Mouse (Mus musculus): ENCODE data around the gene Jarid2. TPM values are rescaled to one million over a fixed set of nuclear protein-coding genes. Genes with fewer than 3 reads are reported as not detected.
"Not testable (repeated sequence)": the region's sequence is repeated elsewhere in the genome, so short reads cannot be mapped to it uniquely, and the experiment has no call there.

The Jarid2 gene
- polyA plus RNA-seq, 1 experiment: 21.0 TPM

GRCm38 (mm10) chr13:44715187-44715885, 13.9 kb upstream of the Jarid2 start:
- no peaks in the 10 kb centered on the region for H3K27me3 ChIP-seq (ENCODE audit: control insufficient read depth, insufficient read depth, low read length)
- no peak overlapping the region for H3K27ac ChIP-seq (ENCODE audit: control insufficient read depth, insufficient read depth, low read depth, low read length)
- H3K4me3 ChIP-seq (ENCODE audit: control insufficient read depth, low read depth, low read length): no peak overlapping the region; the same call in 1 of the 2 replicates
- no peaks in the 10 kb centered on the region for H3K36me3 ChIP-seq (ENCODE audit: control insufficient read depth, insufficient read depth, low read length)
- no peak for TF ChIP-seq POLR2A (IDR thresholded peaks at IDR 0.05; ENCODE audit: control insufficient read depth, low read depth, low read length)
- TF ChIP-seq CTCF (IDR thresholded peaks at IDR 0.05; ENCODE audit: control insufficient read depth, insufficient read depth, insufficient replicate concordance, low read depth, low read length): no peak
- H3K4me1 ChIP-seq (ENCODE audit: control insufficient read depth, insufficient read depth, low read length): peaks cover 3% of the 10 kb centered on the region

- H3K4me3 ChIP-seq (ENCODE audit: control insufficient read depth, low read depth, low read length): no peak overlapping the region
- H3K27me3 ChIP-seq (ENCODE audit: control insufficient read depth, insufficient read depth, low read length): no peaks in the 10 kb centered on the region
- no peak overlapping the region for H3K27ac ChIP-seq (ENCODE audit: control insufficient read depth, insufficient read depth, low read depth, low read length)
- no peaks in the 10 kb centered on the region for H3K36me3 ChIP-seq (ENCODE audit: control insufficient read depth, insufficient read depth, low read length)
- TF ChIP-seq POLR2A (IDR thresholded peaks at IDR 0.05; ENCODE audit: control insufficient read depth, low read depth, low read length) (no peak), CTCF (IDR thresholded peaks at IDR 0.05; ENCODE audit: control insufficient read depth, insufficient read depth, insufficient replicate concordance, low read depth, low read length) (no peak)
- H3K4me1 ChIP-seq (ENCODE audit: control insufficient read depth, insufficient read depth, low read length): peaks cover 3% of the 10 kb centered on the region
These were observed 11.4 kb upstream of the Jarid2 start for GRCm38 (mm10) chr13:44717838-44718237.

GRCm38 (mm10) chr13:44718465-44718864, 10.8 kb upstream of the Jarid2 start:
- H3K4me3 ChIP-seq (ENCODE audit: control insufficient read depth, low read depth, low read length); H3K36me3 ChIP-seq (ENCODE audit: control insufficient read depth, insufficient read depth, low read length); H3K27me3 ChIP-seq (ENCODE audit: control insufficient read depth, insufficient read depth, low read length); H3K4me1 ChIP-seq (ENCODE audit: control insufficient read depth, insufficient read depth, low read length); H3K27ac ChIP-seq (ENCODE audit: control insufficient read depth, insufficient read depth, low read depth, low read length): not testable (repeated sequence)

- H3K4me3 ChIP-seq (ENCODE audit: control insufficient read depth, low read depth, low read length): no peak overlapping the region
- no peak overlapping the region for H3K27ac ChIP-seq (ENCODE audit: control insufficient read depth, insufficient read depth, low read depth, low read length)
- TF ChIP-seq CTCF (IDR thresholded peaks at IDR 0.05; ENCODE audit: control insufficient read depth, insufficient read depth, insufficient replicate concordance, low read depth, low read length) (no peak), POLR2A (IDR thresholded peaks at IDR 0.05; ENCODE audit: control insufficient read depth, low read depth, low read length) (no peak)
- H3K36me3 ChIP-seq (ENCODE audit: control insufficient read depth, insufficient read depth, low read length): no peaks in the 10 kb centered on the region
- H3K4me1 ChIP-seq (ENCODE audit: control insufficient read depth, insufficient read depth, low read length): peaks cover 3% of the 10 kb centered on the region
- H3K27me3 ChIP-seq (ENCODE audit: control insufficient read depth, insufficient read depth, low read length): no peaks in the 10 kb centered on the region
These were observed 9.2 kb upstream of the Jarid2 start for GRCm38 (mm10) chr13:44720094-44720493.

- H3K4me3 ChIP-seq (ENCODE audit: control insufficient read depth, low read depth, low read length): no peak overlapping the region
- no peaks in the 10 kb centered on the region for H3K4me1 ChIP-seq (ENCODE audit: control insufficient read depth, insufficient read depth, low read length)
- TF ChIP-seq CTCF (IDR thresholded peaks at IDR 0.05; ENCODE audit: control insufficient read depth, insufficient read depth, insufficient replicate concordance, low read depth, low read length) (no peak), POLR2A (IDR thresholded peaks at IDR 0.05; ENCODE audit: control insufficient read depth, low read depth, low read length) (no peak)
- H3K27ac ChIP-seq (ENCODE audit: control insufficient read depth, insufficient read depth, low read depth, low read length): no peak overlapping the region
- H3K27me3 ChIP-seq (ENCODE audit: control insufficient read depth, insufficient read depth, low read length): no peaks in the 10 kb centered on the region
- no peaks in the 10 kb centered on the region for H3K36me3 ChIP-seq (ENCODE audit: control insufficient read depth, insufficient read depth, low read length)
These were observed 7.3 kb upstream of the Jarid2 start for GRCm38 (mm10) chr13:44721891-44722547.

- not testable (repeated sequence) for H3K4me1 ChIP-seq (ENCODE audit: control insufficient read depth, insufficient read depth, low read length); H3K36me3 ChIP-seq (ENCODE audit: control insufficient read depth, insufficient read depth, low read length); H3K27me3 ChIP-seq (ENCODE audit: control insufficient read depth, insufficient read depth, low read length); H3K4me3 ChIP-seq (ENCODE audit: control insufficient read depth, low read depth, low read length); H3K27ac ChIP-seq (ENCODE audit: control insufficient read depth, insufficient read depth, low read depth, low read length)
These were observed 5.8 kb upstream of the Jarid2 start for GRCm38 (mm10) chr13:44723522-44723921.

GRCm38 (mm10) chr13:44728145-44728880, 961 bp upstream of the Jarid2 start:
- Histone ChIP-seq H3K36me3 (ENCODE audit: control insufficient read depth, insufficient read depth, low read length) (no peaks in the 10 kb centered on the region), H3K4me3 (ENCODE audit: control insufficient read depth, low read depth, low read length) (no peak overlapping the region), H3K27ac (ENCODE audit: control insufficient read depth, insufficient read depth, low read depth, low read length) (no peak overlapping the region), H3K4me1 (ENCODE audit: control insufficient read depth, insufficient read depth, low read length) (peaks cover 7% of the 10 kb centered on the region), H3K27me3 (ENCODE audit: control insufficient read depth, insufficient read depth, low read length) (no peaks in the 10 kb centered on the region)
- no peak for TF ChIP-seq CTCF (IDR thresholded peaks at IDR 0.05; ENCODE audit: control insufficient read depth, insufficient read depth, insufficient replicate concordance, low read depth, low read length)
- TF ChIP-seq POLR2A (IDR thresholded peaks at IDR 0.05; ENCODE audit: control insufficient read depth, low read depth, low read length): no peak

Data from testis, adult 2 months (tissue).